ENCODE assay signal across 8 mouse cellular contexts in genomic region chr4:123972423-123973049, GRCm38 (mm10). TPM values are rescaled to one million over a fixed set of nuclear protein-coding genes. Genes with fewer than 3 reads are reported as not detected.
DNase-seq lines count a peak whose midpoint lies in the region; ATAC-seq and TF ChIP-seq lines count a peak whose summit lies in the region.

No protein-coding gene starts in this region.

- 4% methylated on average over 29 of the region's 29 CpGs for WGBS in hindbrain, embryonic 16.5 days
- WGBS in midbrain, embryonic 13.5 days = 5% methylated on average over 29 of the region's 29 CpGs
- WGBS in lung, postnatal 0 days = 14% methylated on average over 29 of the region's 29 CpGs

- H3K4me3 ChIP-seq in hindbrain, embryonic 16.5 days (ENCODE audit: low read length) = peak overlapping the region; percentile 36
- H3K4me3 ChIP-seq in midbrain, embryonic 13.5 days (replicated peaks) = peak overlapping the region; percentile 33
- H3K4me3 ChIP-seq in lung, postnatal 0 days (ENCODE audit: low read depth, low read length) = no peak overlapping the region

- peak overlapping the region; percentile 66 for H3K4me2 ChIP-seq in hindbrain, embryonic 16.5 days (ENCODE audit: low read length)
- peak overlapping the region; percentile 63 for H3K4me2 ChIP-seq in midbrain, embryonic 13.5 days (replicated peaks)
- no peak overlapping the region for H3K4me2 ChIP-seq in lung, postnatal 0 days (replicated peaks; ENCODE audit: low read depth, low read length)

- peaks cover 7% of the 10 kb centered on the region for H3K4me1 ChIP-seq in hindbrain, embryonic 16.5 days (ENCODE audit: control insufficient read depth, insufficient read depth, low read depth, low read length)
- H3K4me1 ChIP-seq in midbrain, embryonic 13.5 days (replicated peaks) = peaks cover 13% of the 10 kb centered on the region
- no peaks in the 10 kb centered on the region for H3K4me1 ChIP-seq in lung, postnatal 0 days (ENCODE audit: insufficient read depth, low read depth, low read length)

- H3K36me3 ChIP-seq in hindbrain, embryonic 16.5 days (ENCODE audit: control insufficient read depth, insufficient read depth, low read length) = no peaks in the 10 kb centered on the region
- H3K36me3 ChIP-seq in midbrain, embryonic 13.5 days = no peaks in the 10 kb centered on the region
- no peaks in the 10 kb centered on the region for H3K36me3 ChIP-seq in lung, postnatal 0 days (ENCODE audit: insufficient read depth, low read length)

- no peak for TF ChIP-seq EP300 in lung, postnatal 0 days (IDR thresholded peaks at IDR 0.05)

- peak overlapping the region; percentile 59 for H3K9ac ChIP-seq in hindbrain, embryonic 16.5 days (ENCODE audit: low read depth, low read length)
- H3K9ac ChIP-seq in midbrain, embryonic 13.5 days (replicated peaks) = peak overlapping the region; percentile 61
- no peak overlapping the region for H3K9ac ChIP-seq in lung, postnatal 0 days (replicated peaks; ENCODE audit: low read depth)

- H3K27ac ChIP-seq in hindbrain, embryonic 16.5 days (ENCODE audit: low read depth, low read length) = no peak overlapping the region
- H3K27ac ChIP-seq in midbrain, embryonic 13.5 days = no peak overlapping the region
- H3K27ac ChIP-seq in lung, postnatal 0 days (ENCODE audit: low read length) = no peak overlapping the region

- peak; percentile 48 for ATAC-seq in hindbrain, embryonic 16.5 days
- ATAC-seq in midbrain, embryonic 13.5 days = peak; percentile 81
- no peak for ATAC-seq in lung, postnatal 0 days

- DNase-seq in embryo, embryonic 10 days (ENCODE audit: low spot score) = peak; percentile 51
- DNase-seq in embryo, embryonic 9.5 days (ENCODE audit: extremely low spot score) = no peak
- peak; percentile 41 for DNase-seq in embryo, embryonic 10.5 days (ENCODE audit: low spot score)
- DNase-seq in thymus, postnatal 36 days = no peak
- DNase-seq in lung, postnatal 0 days (ENCODE audit: low spot score) = no peak
- DNase-seq in cerebellum, adult 11-12 months = no peak

- no peaks in the 10 kb centered on the region for H3K9me3 ChIP-seq in hindbrain, embryonic 16.5 days (ENCODE audit: control insufficient read depth, low read length)
- H3K9me3 ChIP-seq in midbrain, embryonic 13.5 days = no peaks in the 10 kb centered on the region
- H3K9me3 ChIP-seq in lung, postnatal 0 days (ENCODE audit: low read length) = no peaks in the 10 kb centered on the region

- TF ChIP-seq CTCF in lung, postnatal 0 days (IDR thresholded peaks at IDR 0.05) = no peak

- H3K27me3 ChIP-seq in hindbrain, embryonic 16.5 days (replicated peaks; ENCODE audit: control insufficient read depth, insufficient read depth, low read length) = peaks cover 5% of the 10 kb centered on the region
- no peaks in the 10 kb centered on the region for H3K27me3 ChIP-seq in midbrain, embryonic 13.5 days
- H3K27me3 ChIP-seq in lung, postnatal 0 days (replicated peaks; ENCODE audit: insufficient read depth, low read length) = no peaks in the 10 kb centered on the region; the same call in 1 of the 2 replicates

RNA-seq across cellular contexts. Expression of gene 4930535I16Rik, which starts 54.7 kb away (rescaled TPM):
- polyA plus RNA-seq in hindbrain, embryonic 16.5 days (2015; fragmentation: Nextera tagmentation; extraction: Ambion mirVana) = not detected in 2 replicates
- not detected in 2 replicates for polyA plus RNA-seq in midbrain, embryonic 13.5 days (2015; fragmentation: Nextera tagmentation; extraction: Ambion mirVana)
- polyA plus RNA-seq in lung, postnatal 0 days (2015; fragmentation: Nextera tagmentation; extraction: Ambion mirVana) = not detected in 2 replicates

RNA-seq across cellular contexts. Expression of gene Rragc, which starts 55.3 kb away (rescaled TPM):
- polyA plus RNA-seq in hindbrain, embryonic 16.5 days (2015; fragmentation: Nextera tagmentation; extraction: Ambion mirVana) = 42.5 and 44.4 TPM in 2 replicates
- 45.0 and 45.5 TPM in 2 replicates for polyA plus RNA-seq in midbrain, embryonic 13.5 days (2015; fragmentation: Nextera tagmentation; extraction: Ambion mirVana)
- polyA plus RNA-seq in lung, postnatal 0 days (2015; fragmentation: Nextera tagmentation; extraction: Ambion mirVana) = 47.4 and 50.4 TPM in 2 replicates

Comparison
In these comparisons a context has a peak if more than half of its experiments do, and no peak if none do; other contexts are left out.
1. DNase-seq: peak in embryo, embryonic 10 days (single experiment) and embryo, embryonic 10.5 days (single experiment); none in embryo, embryonic 9.5 days (single experiment), thymus, postnatal 36 days (0 of 2), lung, postnatal 0 days (single experiment) and cerebellum, adult 11-12 months (single experiment).